Mouse (Mus musculus) lung, postnatal 25 days (tissue): ENCODE measurements around the gene Prtn3.

ENCODE experiments used
- DNase-seq: peaks from one replicate; pipeline ENCODE4 v3.0.0; 2022; ENCODE audit warnings: low spot score

Prtn3 gene

DNA sequence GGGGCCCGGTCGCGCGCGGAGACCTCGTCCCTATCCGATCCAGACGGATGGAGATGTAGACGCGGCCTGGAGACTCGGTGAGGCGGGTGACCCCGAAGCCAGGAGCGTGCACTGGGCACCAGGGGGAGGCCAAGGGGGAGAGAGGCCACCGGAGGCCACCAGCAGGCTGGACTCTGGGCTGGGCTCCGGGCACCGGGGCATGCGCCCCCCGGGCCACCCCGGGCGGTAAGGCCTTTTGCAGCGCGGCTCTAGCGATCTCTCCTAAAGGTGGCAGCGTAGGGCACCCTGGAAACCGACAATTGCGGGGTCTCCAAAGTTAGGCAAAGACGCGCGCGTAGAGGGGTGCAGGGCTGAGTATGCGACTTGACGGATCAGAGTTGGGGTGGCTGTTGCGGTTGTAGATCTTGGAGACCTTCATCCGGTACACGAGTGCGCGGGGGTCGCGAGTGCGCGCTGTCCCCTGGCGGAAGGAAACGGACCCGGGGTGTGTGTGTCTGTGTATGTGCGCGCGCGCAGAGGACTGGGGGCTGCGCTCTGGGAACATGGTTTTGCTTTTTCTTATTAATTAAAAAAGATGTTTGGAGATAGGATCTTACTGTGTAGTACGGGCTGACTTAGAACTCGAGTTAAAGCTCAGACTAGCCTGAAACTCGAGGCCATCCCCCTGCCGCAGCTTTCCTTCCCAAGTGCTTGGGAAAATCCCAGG lies 53.2 kb downstream of the Prtn3 start:
- DNase-seq, result peak; percentile 34

DNA sequence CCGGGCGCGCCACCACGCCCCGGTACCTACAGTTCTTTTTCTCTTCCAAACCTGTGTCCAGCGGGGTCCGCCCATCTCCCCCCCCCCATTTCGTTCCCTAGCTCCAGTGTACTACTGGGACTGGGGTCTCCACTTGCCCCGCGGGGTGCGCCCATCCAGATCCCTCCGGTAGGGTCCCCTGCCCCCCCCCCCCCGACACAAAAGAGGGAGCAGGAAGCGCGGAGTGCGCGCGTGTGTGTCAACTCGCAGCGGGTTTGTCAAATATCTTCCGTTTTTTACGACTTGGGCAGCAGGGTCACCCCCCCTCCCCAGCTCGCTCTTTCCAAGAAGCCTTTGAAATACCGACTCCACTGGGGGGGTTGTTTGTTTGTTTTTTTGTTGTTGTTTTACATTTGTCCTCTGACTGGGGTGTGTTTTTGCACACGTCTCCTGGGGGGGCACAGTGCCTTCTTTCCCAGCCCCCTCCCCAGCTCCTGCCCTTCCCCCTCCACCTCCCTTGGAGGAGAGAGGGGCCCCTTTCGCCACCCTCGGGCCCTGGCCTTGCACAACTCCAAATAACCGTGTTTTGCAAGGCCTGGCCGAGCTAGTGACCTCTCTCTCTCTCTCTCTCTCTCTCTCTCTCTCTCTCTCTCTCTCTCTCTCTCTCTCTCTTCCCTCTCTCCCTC lies 53.9 kb downstream of the Prtn3 start:
- peak; percentile 48 for DNase-seq

DNA sequence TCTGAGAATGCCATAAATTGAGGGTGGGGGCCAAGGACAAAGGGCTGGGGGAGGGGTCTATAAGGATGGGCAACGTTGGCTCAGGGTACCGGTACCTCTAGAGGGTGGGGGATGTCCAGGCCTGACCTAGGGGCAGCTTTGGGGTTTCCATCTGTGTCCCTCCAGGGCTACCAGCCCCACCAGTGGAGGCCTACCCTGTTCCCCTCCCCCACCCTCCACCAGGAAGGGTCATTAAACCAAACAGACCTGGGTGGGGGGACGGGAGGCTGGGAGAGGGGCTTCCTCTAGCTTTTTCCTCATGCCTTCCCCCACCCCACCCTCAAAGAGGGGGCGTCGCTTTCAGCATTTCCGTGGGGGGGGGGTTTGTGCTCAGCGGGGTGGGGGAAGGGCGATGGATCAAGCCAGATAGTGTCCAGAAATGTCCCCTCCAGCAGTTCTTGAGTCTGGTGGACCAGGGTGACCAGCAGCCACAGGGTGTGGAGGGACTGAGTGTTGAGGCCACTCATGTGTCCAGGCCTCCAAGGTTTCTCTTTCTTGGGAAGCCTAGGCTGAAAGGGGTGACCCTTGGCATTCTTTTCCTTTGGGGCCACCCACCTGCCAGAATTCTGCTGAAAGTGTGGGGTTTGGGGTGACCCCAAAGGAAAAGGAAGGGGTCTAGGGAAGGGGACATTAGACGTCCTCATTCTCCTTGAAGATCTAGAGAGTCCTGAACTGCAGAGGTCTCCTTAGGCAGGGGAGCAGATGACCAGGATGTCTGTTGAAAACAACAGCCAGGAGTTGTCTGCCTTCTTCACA lies 54.8 kb downstream of the Prtn3 start:
- no peak for DNase-seq

DNA sequence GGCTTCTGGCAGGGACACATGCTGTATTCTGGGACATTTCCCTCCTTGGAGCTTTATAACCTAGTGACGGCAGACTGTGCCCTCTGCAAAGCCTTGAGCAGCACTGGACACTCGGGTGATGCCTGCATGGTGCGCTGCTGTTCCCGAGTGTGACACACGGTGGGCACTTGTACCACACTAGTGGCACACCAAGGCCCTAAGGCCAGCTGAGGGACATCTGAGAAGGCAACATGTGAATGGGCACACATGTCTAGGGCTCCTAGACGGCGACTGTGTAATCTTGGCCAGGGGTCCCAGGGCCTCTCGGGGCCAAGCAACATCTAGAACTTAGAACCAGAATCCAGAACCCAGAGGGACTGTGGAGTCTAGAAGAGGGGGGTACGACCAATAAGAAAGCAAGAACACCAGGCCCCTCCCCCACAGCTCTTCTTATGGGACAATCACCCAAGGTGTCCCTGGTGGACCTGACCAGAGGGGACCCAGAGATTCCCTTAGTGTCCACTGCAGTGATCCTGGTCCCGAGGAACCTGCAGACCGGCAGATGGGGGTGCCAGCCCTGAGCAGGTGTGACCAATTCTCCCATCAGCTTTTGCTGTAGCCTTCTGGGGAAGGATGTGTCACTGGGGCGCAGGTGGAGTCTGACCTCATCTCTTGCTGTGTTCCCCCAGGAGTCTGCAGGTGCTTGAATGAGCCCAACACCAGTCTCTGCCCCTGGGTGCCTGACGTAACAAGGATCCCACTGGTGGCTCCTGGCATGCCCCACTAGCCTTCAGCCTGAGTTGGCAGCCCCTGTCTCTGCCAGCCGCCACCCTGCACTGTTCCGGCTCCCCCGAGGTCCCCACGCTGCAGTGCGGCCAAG lies 55.9 kb downstream of the Prtn3 start:
- no peak for DNase-seq

DNA sequence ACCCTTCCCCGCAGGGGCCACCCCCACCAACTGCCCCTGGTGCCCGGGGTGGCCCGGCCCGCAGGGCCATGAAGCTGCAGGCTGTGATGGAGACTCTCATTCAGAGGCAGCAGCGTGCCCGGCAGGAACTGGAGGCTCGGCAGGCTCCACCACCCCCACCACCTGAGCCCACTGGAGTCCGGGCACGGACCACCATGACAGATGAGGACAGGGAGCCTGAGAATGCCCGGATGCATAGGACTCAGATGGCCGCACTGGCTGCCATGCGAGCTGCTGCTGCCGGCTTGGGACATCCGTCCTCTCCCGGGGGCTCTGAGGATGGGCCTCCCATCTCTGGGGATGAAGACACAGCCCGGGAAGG lies 56.5 kb downstream of the Prtn3 start:
- DNase-seq, result no peak

DNA sequence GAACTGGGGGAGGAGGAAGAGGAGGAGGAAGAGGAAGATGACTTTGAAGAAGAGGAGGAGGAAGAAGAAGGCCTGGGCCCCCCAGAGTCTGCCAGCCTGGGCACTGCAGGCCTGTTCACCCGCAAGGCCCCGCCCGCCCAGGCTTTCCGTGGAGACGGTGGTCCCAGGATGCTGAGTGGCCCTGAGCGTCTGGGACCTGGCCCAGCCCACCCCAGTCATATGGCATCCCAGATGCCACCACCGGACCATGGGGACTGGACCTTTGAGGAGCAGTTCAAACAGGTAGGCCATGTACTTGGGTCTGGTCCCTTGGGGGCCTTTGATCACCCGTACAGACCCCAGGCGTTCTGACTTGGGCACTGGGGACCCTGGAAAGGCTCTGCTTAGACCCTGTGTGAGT lies 57.5 kb downstream of the Prtn3 start:
- no peak for DNase-seq

DNA sequence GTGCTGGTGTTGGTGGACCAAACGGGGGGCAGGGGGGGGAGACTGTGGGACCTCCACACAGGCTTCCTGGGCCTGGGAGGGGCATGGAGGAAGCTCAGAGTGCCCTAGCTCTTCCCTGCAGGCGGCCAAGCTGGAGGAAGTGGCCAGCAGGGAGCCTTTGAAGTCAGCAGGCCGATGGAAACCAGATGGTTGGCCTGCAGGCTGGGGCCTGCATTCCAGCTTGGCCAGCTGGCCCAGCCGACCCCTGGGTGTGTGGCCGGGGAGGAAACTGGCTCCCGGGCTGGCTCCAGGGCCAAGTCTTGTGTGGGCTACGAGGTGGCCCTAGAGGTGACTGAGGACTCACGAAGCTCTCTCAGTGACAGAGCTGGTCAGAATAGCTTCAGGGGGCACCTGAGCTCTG lies 58.5 kb downstream of the Prtn3 start:
- peak; percentile 72 for DNase-seq
